Mouse (Mus musculus) ES-Bruce4 (cell line): ENCODE results near the gene Gm7534.

ENCODE experiments used
- CTCF ChIP-seq: IDR thresholded peaks from one replicate; pipeline ENCODE4 v1.8.1; 2011; ENCODE audit warnings: low read depth, low read length
- POLR2A ChIP-seq: IDR thresholded peaks from one replicate; pipeline ENCODE4 v1.8.1; 2011; ENCODE audit warnings: low read length; ENCODE audit not compliant: insufficient read depth

DNA sequence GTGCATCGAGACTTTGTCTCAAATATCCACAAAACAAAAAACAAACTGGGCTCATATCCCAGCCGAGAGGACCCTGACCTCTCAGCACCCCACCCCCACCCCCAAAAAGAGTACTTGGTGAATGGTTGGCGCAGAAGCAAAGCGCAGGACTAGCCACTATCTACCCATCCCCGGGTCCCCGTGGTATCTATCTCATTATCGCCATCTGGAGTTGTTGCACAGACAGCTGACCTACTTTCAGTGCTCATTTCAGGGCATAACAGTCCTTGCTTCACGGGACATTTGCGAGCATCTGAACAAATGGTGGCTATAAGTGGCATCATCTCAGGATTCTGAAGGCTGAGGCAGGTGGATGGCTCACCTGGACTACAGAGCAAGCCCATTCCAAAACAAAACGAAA is 35.9 kb upstream of the Gm7534 start:
- TF ChIP-seq POLR2A (no peak), CTCF (no peak)
